Mouse (Mus musculus) neural tube, embryonic 12.5 days (tissue): Measurements from ENCODE around the gene Hexa. TPM values are rescaled to one million over a fixed set of nuclear protein-coding genes. Genes with fewer than 3 reads are reported as not detected.

ENCODE experiments used
- ATAC-seq: fragments of 200-750 bp; cut with Nextera tagmentation; 2 replicates; pipeline ENCODE4 v1.8.0; 2017; ENCODE audit warnings: low read depth, mild to moderate bottlenecking, moderate TSS enrichment, moderate library complexity; ENCODE audit not compliant: low FRiP score
- H3K27ac ChIP-seq: fragments of 300-500 bp; sonication (generic); 2 replicates; pipeline ENCODE4 v1.5.1; 2016
- H3K27me3 ChIP-seq: fragments of 300-500 bp; sonication (generic); replicated peaks from 2 replicates; pipeline ENCODE4 v1.6.1; 2016; ENCODE audit warnings: mild to moderate bottlenecking
- H3K36me3 ChIP-seq: fragments of 300-500 bp; sonication (generic); 2 replicates; pipeline ENCODE4 v1.6.1; 2016; ENCODE audit warnings: mild to moderate bottlenecking
- H3K4me1 ChIP-seq: fragments of 300-500 bp; sonication (generic); 2 replicates; pipeline ENCODE4 v1.6.1; 2016
- H3K4me2 ChIP-seq: fragments of 300-500 bp; sonication (generic); replicated peaks from 2 replicates; pipeline ENCODE4 v1.6.1; 2016; ENCODE audit warnings: mild to moderate bottlenecking
- H3K4me3 ChIP-seq: fragments of 300-500 bp; sonication (generic); 2 replicates; pipeline ENCODE4 v1.5.1; 2016
- H3K9ac ChIP-seq: fragments of 300-500 bp; sonication (generic); 2 replicates; pipeline ENCODE4 v1.6.1; 2016; ENCODE audit warnings: mild to moderate bottlenecking
- H3K9me3 ChIP-seq: fragments of 300-500 bp; sonication (generic); 2 replicates; pipeline ENCODE4 v1.6.1; 2016; ENCODE audit warnings: mild to moderate bottlenecking
- WGBS: fragments of 180-500 bp; shearing (Covaris S2); methylation state at CpG from one replicate; pipeline ENCODE4 v1.1.7; 2016; 5-methylcytosine and 5-hydroxymethylcytosine counted together
- polyA plus RNA-seq: library from polyadenylated mRNA; unstranded; fragments of >200 nt; fragmentation: Nextera tagmentation; extraction: Ambion mirVana; gene quantifications from 2 replicates; pipeline ENCODE4 v1.2.1, GENCODE M21; 2016

The Hexa gene
- polyA plus RNA-seq, 1 experiment from 2014 or later = 53.0 TPM

- H3K4me2 ChIP-seq = no peak overlapping the region
- WGBS = 31% methylated on average over 6 of the region's 6 CpGs
- no peak overlapping the region for H3K9ac ChIP-seq
- no peaks in the 10 kb centered on the region for H3K27me3 ChIP-seq
- 0 out of 2 replicates have a peak, but pooled peaks cover 3% of the 10 kb centered on the region for H3K4me1 ChIP-seq
- peaks cover 22% of the 10 kb centered on the region for H3K36me3 ChIP-seq
- H3K9me3 ChIP-seq = no peaks in the 10 kb centered on the region
- peak; percentile 66; the same call in 1 of the 2 replicates for ATAC-seq
- no peak overlapping the region for H3K4me3 ChIP-seq
- no peak overlapping the region for H3K27ac ChIP-seq
Observed at GRCm38 (mm10) chr9:59567111-59567510, 27.8 kb downstream of the Hexa start.

GRCm38 (mm10) chr9:59571852-59572251, 32.5 kb downstream of the Hexa start:
- Histone ChIP-seq H3K27ac (no peak overlapping the region), H3K4me1 (no peaks in the 10 kb centered on the region), H3K9me3 (no peaks in the 10 kb centered on the region), H3K4me3 (no peak overlapping the region), H3K9ac (no peak overlapping the region), H3K36me3 (no peaks in the 10 kb centered on the region), H3K27me3 (0 out of 2 replicates have a peak, but pooled peaks cover 6% of the 10 kb centered on the region), H3K4me2 (no peak overlapping the region)
- 85% methylated on average over 2 of the region's 2 CpGs for WGBS
- no peak for ATAC-seq

GRCm38 (mm10) chr9:59577401-59577800, 38.1 kb downstream of the Hexa start:
- 19% methylated on average over 13 of the region's 13 CpGs for WGBS
- H3K27ac ChIP-seq = no peak overlapping the region
- H3K27me3 ChIP-seq = peaks cover 21% of the 10 kb centered on the region; the same call in 1 of the 2 replicates

GRCm38 (mm10) chr9:59577844-59578504, 38.6 kb downstream of the Hexa start, which contains the start of gene Celf6:
Gene Celf6 (plus strand): TSS chr9:59577917.
- Histone ChIP-seq H3K27ac (peak within 1 kb of the TSS; percentile 22; the same call in 1 of the 2 replicates), H3K4me1 (peaks cover 15% of the 10 kb centered on the region), H3K9ac (peak within 1 kb of the TSS; percentile 57), H3K9me3 (no peaks in the 10 kb centered on the region), H3K4me2 (peak within 1 kb of the TSS; percentile 73), H3K27me3 (peaks cover 21% of the 10 kb centered on the region; the same call in 1 of the 2 replicates), H3K36me3 (no peaks in the 10 kb centered on the region), H3K4me3 (peak within 1 kb of the TSS; percentile 48)
- peak; percentile 99 for ATAC-seq
- 1% methylated on average over 60 of the region's 61 CpGs for WGBS

More at GRCm38 (mm10) chr9:59577401-59577800, 38.1 kb downstream of the Hexa start:
- Histone ChIP-seq H3K4me1 (peaks cover 15% of the 10 kb centered on the region), H3K36me3 (no peaks in the 10 kb centered on the region), H3K9ac (no peak overlapping the region), H3K9me3 (no peaks in the 10 kb centered on the region), H3K4me2 (peak overlapping the region; percentile 73), H3K4me3 (peak overlapping the region; percentile 48)
- ATAC-seq = no peak

- Histone ChIP-seq H3K27me3 (peaks cover 21% of the 10 kb centered on the region; the same call in 1 of the 2 replicates), H3K27ac (peak overlapping the region; percentile 22; the same call in 1 of the 2 replicates), H3K36me3 (no peaks in the 10 kb centered on the region), H3K4me1 (peaks cover 15% of the 10 kb centered on the region), H3K9ac (peak overlapping the region; percentile 57), H3K9me3 (no peaks in the 10 kb centered on the region), H3K4me2 (peak overlapping the region; percentile 73), H3K4me3 (peak overlapping the region; percentile 48)
- peak; percentile 50; the same call in 1 of the 2 replicates for ATAC-seq
- WGBS = 2% methylated on average over 20 of the region's 20 CpGs
Observed at GRCm38 (mm10) chr9:59578505-59578867, 39.1 kb downstream of the Hexa start.

GRCm38 (mm10) chr9:59584871-59585308, 45.5 kb downstream of the Hexa start:
- Histone ChIP-seq H3K27me3 (peaks cover 12% of the 10 kb centered on the region), H3K4me2 (peak overlapping the region; percentile 43), H3K9me3 (no peaks in the 10 kb centered on the region), H3K36me3 (no peaks in the 10 kb centered on the region), H3K4me3 (no peak overlapping the region), H3K4me1 (peaks cover 15% of the 10 kb centered on the region), H3K27ac (no peak overlapping the region), H3K9ac (no peak overlapping the region)
- whole genome bisulfite sequencing = 5% methylated on average over 13 of the region's 13 CpGs
- peak; percentile 56; the same call in 1 of the 2 replicates for ATAC-seq

GRCm38 (mm10) chr9:59588252-59588651, 48.9 kb downstream of the Hexa start:
- no peak overlapping the region for H3K4me3 ChIP-seq
- no peak overlapping the region for H3K9ac ChIP-seq
- H3K27ac ChIP-seq = no peak overlapping the region
- H3K36me3 ChIP-seq = no peaks in the 10 kb centered on the region
- no peak overlapping the region; the same call in 1 of the 2 replicates for H3K4me2 ChIP-seq
- peaks cover 9% of the 10 kb centered on the region for H3K27me3 ChIP-seq
- no peaks in the 10 kb centered on the region for H3K9me3 ChIP-seq
- peaks cover 15% of the 10 kb centered on the region for H3K4me1 ChIP-seq
- ATAC-seq = no peak
- WGBS = 61% methylated on average over 5 of the region's 5 CpGs

GRCm38 (mm10) chr9:59588710-59589671, 49.7 kb downstream of the Hexa start:
- Histone ChIP-seq H3K9ac (no peak overlapping the region), H3K27ac (no peak overlapping the region), H3K4me1 (peaks cover 15% of the 10 kb centered on the region), H3K36me3 (no peaks in the 10 kb centered on the region), H3K27me3 (peaks cover 9% of the 10 kb centered on the region), H3K4me2 (peak overlapping the region; percentile 42), H3K4me3 (no peak overlapping the region), H3K9me3 (no peaks in the 10 kb centered on the region)
- ATAC-seq = peak; percentile 64; the same call in 1 of the 2 replicates
- 29% methylated on average over 12 of the region's 12 CpGs for WGBS

GRCm38 (mm10) chr9:59589703-59590439, 50.5 kb downstream of the Hexa start:
- H3K4me2 ChIP-seq = peak overlapping the region; percentile 42; the same call in 1 of the 2 replicates
- no peak overlapping the region for H3K4me3 ChIP-seq
- H3K9ac ChIP-seq = no peak overlapping the region
- 83% methylated on average over 10 of the region's 10 CpGs for WGBS
- H3K36me3 ChIP-seq = no peaks in the 10 kb centered on the region
- ATAC-seq = no peak
- H3K9me3 ChIP-seq = no peaks in the 10 kb centered on the region
- peaks cover 15% of the 10 kb centered on the region for H3K4me1 ChIP-seq
- H3K27ac ChIP-seq = no peak overlapping the region
- peaks cover 9% of the 10 kb centered on the region for H3K27me3 ChIP-seq

GRCm38 (mm10) chr9:59601661-59602060, 62.3 kb downstream of the Hexa start:
- H3K27me3 ChIP-seq = peaks cover 12% of the 10 kb centered on the region
- H3K4me1 ChIP-seq = no peaks in the 10 kb centered on the region
- no peaks in the 10 kb centered on the region for H3K36me3 ChIP-seq
- no peak overlapping the region for H3K4me2 ChIP-seq
- no peak overlapping the region for H3K9ac ChIP-seq
- no peak overlapping the region for H3K4me3 ChIP-seq
- H3K27ac ChIP-seq = no peak overlapping the region
- no peak for ATAC-seq
- no peaks in the 10 kb centered on the region for H3K9me3 ChIP-seq
- 80% methylated on average over 8 of the region's 8 CpGs for WGBS

GRCm38 (mm10) chr9:59605967-59606366, 66.6 kb downstream of the Hexa start:
- 62% methylated on average over 6 of the region's 6 CpGs for WGBS
- Histone ChIP-seq H3K27ac (no peak overlapping the region), H3K4me2 (no peak overlapping the region), H3K4me3 (no peak overlapping the region), H3K9me3 (no peaks in the 10 kb centered on the region), H3K4me1 (no peaks in the 10 kb centered on the region), H3K36me3 (no peaks in the 10 kb centered on the region), H3K9ac (no peak overlapping the region), H3K27me3 (peaks cover 12% of the 10 kb centered on the region)
- ATAC-seq = no peak
